Mouse (Mus musculus) forebrain, embryonic 12.5 days (tissue): ENCODE measurements around the gene Epn3. TPM values are rescaled to one million over a fixed set of nuclear protein-coding genes. Genes with fewer than 3 reads are reported as not detected.

ENCODE experiments used
- ATAC-seq: fragments of 200-750 bp; cut with Nextera tagmentation; 2 replicates; pipeline ENCODE4 v1.8.0; 2017; ENCODE audit warnings: moderate TSS enrichment; ENCODE audit not compliant: low FRiP score
- H3K27ac ChIP-seq: fragments of 300-500 bp; sonication (generic); 2 replicates; pipeline ENCODE4 v1.5.1; 2016; ENCODE audit warnings: mild to moderate bottlenecking
- H3K27me3 ChIP-seq: fragments of 300-500 bp; sonication (generic); 2 replicates; pipeline ENCODE4 v1.6.1; 2016; ENCODE audit warnings: mild to moderate bottlenecking
- H3K36me3 ChIP-seq: fragments of 300-500 bp; sonication (generic); replicated peaks from 2 replicates; pipeline ENCODE4 v1.6.1; 2016; ENCODE audit warnings: mild to moderate bottlenecking
- H3K4me1 ChIP-seq: fragments of 300-500 bp; sonication (generic); 2 replicates; pipeline ENCODE4 v1.6.1; 2016
- H3K4me2 ChIP-seq: fragments of 300-500 bp; sonication (generic); 2 replicates; pipeline ENCODE4 v1.6.1; 2016; ENCODE audit warnings: mild to moderate bottlenecking, moderate library complexity
- H3K4me3 ChIP-seq: fragments of 300-500 bp; sonication (generic); replicated peaks from 2 replicates; pipeline ENCODE4 v1.5.1; 2016; ENCODE audit warnings: mild to moderate bottlenecking
- H3K9ac ChIP-seq: fragments of 300-500 bp; sonication (generic); 2 replicates; pipeline ENCODE4 v1.6.1; 2016; ENCODE audit warnings: mild to moderate bottlenecking
- H3K9me3 ChIP-seq: fragments of 300-500 bp; sonication (generic); 2 replicates; pipeline ENCODE4 v1.6.1; 2016
- WGBS: fragments of 180-500 bp; shearing (Covaris S2); methylation state at CpG from one replicate; pipeline ENCODE4 v1.1.7; 2016; 5-methylcytosine and 5-hydroxymethylcytosine counted together
- polyA plus RNA-seq: library from polyadenylated mRNA; unstranded; fragments of >200 nt; fragmentation: Nextera tagmentation; extraction: Ambion mirVana; gene quantifications from 2 replicates; pipeline ENCODE4 v1.2.1, GENCODE M21; 2016

Gene Epn3
- polyA plus RNA-seq, 1 experiment from 2014 or later, result 0.52 TPM

DNA sequence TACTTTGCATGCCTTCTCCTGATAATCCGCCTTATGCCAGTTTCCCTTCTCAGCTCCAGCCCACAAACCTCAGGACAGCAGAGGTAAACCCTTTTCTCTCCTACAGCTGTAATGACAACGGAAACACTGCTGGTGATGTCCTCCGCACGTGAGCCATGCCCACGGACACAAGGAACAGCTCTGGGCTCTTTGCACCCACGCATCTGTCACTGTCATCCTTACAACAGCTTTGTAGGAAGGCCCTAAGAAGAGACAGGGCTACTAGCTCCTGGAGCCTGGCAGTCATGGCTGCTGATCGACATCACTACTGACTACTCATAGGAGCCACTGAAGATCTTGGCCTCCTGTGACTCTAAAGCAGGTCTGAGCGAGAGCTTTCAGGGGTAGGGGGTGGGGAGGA lies 33.4 kb upstream of the Epn3 start:
- no peaks in the 10 kb centered on the region for H3K9me3 ChIP-seq
- H3K4me2 ChIP-seq, result no peak overlapping the region
- H3K27ac ChIP-seq, result no peak overlapping the region
- no peak overlapping the region for H3K9ac ChIP-seq
- 84% methylated on average over 8 of the region's 8 CpGs for WGBS
- H3K36me3 ChIP-seq, result no peaks in the 10 kb centered on the region
- H3K27me3 ChIP-seq, result no peaks in the 10 kb centered on the region
- H3K4me1 ChIP-seq, result no peaks in the 10 kb centered on the region
- no peak overlapping the region for H3K4me3 ChIP-seq
- no peak for ATAC-seq

DNA sequence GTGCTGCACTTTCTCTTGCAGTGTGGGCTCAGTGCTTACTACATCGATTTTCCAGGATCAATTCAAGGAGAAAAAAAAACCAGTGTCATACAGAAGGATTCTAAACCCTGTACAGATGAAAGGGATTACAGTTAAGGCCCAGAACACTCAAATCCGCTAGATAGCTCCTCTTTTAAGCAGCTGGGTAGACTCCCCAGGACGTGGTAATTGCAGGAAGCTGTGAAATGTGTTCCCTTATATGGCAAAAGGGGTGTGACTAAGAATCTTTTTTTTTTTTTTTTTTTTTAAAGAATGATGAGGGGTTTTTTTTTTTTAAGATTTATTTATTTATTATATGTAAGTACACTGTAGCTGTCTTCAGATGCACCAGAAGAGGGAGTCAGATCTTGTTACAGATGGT lies 29.1 kb upstream of the Epn3 start:
- no peaks in the 10 kb centered on the region for H3K9me3 ChIP-seq
- H3K27ac ChIP-seq, result no peak overlapping the region
- H3K4me3 ChIP-seq, result no peak overlapping the region
- ATAC-seq, result no peak
- no peak overlapping the region for H3K9ac ChIP-seq
- no peaks in the 10 kb centered on the region for H3K36me3 ChIP-seq
- peaks cover 10% of the 10 kb centered on the region; the same call in 1 of the 2 replicates for H3K4me1 ChIP-seq
- H3K27me3 ChIP-seq, result no peaks in the 10 kb centered on the region
- 48% methylated on average over 3 of the region's 3 CpGs for WGBS
- H3K4me2 ChIP-seq, result no peak overlapping the region

DNA sequence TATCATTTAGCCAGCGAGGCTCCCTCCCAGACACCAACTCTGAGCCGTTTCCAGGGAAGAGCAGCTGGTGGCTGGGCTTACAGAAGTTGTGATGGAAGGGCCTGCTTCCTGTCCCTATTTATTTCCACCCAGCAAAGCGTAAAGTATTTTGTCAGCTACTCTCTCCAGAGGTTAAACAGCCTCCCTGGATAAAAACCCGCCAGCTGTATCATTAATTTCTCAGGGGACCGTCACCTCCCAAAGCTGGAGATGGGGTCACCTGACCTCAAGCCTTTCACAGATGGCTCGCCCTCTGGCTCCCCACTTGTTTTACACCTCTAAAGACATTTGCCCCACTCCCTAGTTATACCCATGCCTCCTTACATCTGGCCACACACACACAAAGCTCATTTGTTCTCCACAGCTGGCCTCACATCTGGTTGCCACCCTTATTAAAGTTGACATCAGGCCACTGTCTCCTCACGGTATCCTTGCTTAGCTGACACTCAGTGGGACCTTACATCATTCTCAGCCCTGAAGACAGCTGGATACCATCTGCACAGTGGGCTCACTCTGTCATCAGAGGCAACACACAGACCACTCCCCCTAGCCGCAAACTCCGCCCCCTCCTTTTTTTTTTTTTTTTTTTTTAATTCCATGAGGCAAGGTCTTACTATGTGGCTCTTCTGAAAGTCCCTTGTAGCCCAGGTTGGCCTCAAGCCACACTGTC lies 26.6 kb upstream of the Epn3 start:
- no peaks in the 10 kb centered on the region for H3K36me3 ChIP-seq
- ATAC-seq, result no peak
- peaks cover 9% of the 10 kb centered on the region; the same call in 1 of the 2 replicates for H3K27me3 ChIP-seq
- peaks cover 14% of the 10 kb centered on the region for H3K4me1 ChIP-seq
- no peaks in the 10 kb centered on the region for H3K9me3 ChIP-seq
- WGBS, result 64% methylated on average over 9 of the region's 9 CpGs
- no peak overlapping the region for H3K4me2 ChIP-seq
- no peak overlapping the region for H3K9ac ChIP-seq
- H3K27ac ChIP-seq, result 0 out of 2 replicates have a peak overlapping the region, but pooled peaks have one; percentile 36
- no peak overlapping the region for H3K4me3 ChIP-seq

DNA sequence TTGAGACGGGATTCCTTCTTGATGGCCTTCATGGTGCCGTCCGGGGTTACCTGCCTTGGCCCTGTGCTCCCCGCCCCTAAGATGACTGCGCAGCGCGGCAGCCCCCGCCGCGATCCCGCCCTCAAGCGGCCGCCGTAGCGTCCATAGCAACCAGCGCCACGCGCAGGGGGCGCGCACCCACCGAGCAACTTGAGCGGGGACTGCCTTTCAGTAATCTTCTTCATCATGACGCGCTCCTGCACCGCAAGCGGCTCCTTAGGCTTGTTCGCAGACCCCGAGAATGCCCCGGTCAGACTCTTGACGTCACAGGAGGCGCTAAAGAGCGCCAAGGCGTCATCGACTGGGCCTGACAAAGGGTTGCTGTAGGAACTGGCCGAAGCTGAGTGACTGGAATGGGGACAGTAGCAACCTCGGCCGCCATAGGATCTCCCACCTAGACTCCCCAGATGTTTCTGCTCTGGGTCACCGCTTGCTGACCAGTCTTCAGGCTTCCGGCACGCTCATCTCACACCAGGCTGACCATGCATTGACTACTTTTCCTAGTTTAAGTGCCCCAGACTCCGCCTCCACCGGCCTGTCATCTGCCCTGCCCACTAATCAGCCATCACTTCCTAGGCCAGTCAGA lies 21.6 kb upstream of the Epn3 start, which contains the start of gene Mycbpap:
TSS of gene Mycbpap (minus strand) at position 524 of the 625 bp plus-strand sequence.
- peak within 1 kb of the TSS; percentile 71 for H3K9ac ChIP-seq
- ATAC-seq, result peak; percentile 75
- 1% methylated on average over 42 of the region's 42 CpGs for WGBS

DNA sequence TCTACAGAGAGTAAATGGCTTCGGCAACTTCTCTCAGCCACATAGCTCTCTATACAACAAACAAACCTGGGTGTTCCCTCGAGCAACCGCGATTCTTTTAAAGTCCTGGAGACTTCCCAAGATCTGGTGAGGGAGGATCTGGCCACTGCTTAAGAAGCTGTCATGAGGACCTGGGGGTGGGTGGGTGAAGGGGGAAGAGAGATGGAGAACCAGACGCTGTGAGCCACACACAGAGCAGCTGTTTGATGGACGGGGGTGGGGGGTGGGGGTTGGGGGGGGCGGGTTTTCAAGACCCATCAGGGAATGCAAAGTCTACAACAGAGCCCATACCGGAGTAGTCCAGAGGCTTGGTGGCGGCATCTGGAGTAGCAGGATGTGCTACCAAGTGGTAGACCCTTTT lies 13.7 kb upstream of the Epn3 start:
- H3K4me3 ChIP-seq, result no peak overlapping the region
- no peak overlapping the region for H3K9ac ChIP-seq
- no peak for ATAC-seq
- 76% methylated on average over 9 of the region's 9 CpGs for WGBS
- no peaks in the 10 kb centered on the region for H3K27me3 ChIP-seq
- no peaks in the 10 kb centered on the region for H3K36me3 ChIP-seq
- no peaks in the 10 kb centered on the region for H3K9me3 ChIP-seq
- no peak overlapping the region for H3K4me2 ChIP-seq
- H3K27ac ChIP-seq, result no peak overlapping the region
- no peaks in the 10 kb centered on the region for H3K4me1 ChIP-seq

More for the DNA sequence above, 21.6 kb upstream of the Epn3 start, which contains the start of gene Mycbpap:
- Histone ChIP-seq H3K4me1 (peaks cover 18% of the 10 kb centered on the region), H3K4me3 (peak within 1 kb of the TSS; percentile 59), H3K36me3 (no peaks in the 10 kb centered on the region), H3K27me3 (peaks cover 9% of the 10 kb centered on the region; the same call in 1 of the 2 replicates), H3K4me2 (peak within 1 kb of the TSS; percentile 92), H3K9me3 (no peaks in the 10 kb centered on the region), H3K27ac (no peak within 1 kb of the TSS)

DNA sequence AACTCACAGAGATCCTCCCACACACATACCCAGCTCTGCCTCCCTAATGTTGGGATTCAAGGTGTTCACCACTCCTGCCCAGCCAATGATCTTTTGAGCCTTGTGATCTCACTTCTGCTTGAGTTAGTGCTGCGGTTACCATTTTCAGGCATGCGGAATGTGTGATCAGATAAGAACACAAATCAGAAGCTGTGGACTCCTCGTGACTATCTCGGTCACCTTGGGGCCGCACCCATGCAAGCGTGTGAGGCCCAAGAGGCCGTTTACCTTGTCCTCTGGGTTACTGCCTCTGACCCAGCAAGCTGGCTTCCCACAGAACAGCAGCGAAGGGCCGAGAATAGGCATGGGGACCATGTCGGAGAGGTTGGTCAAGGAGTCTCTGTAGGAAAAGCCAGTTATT lies 9.2 kb upstream of the Epn3 start:
- Histone ChIP-seq H3K4me1 (no peaks in the 10 kb centered on the region), H3K27ac (no peak overlapping the region), H3K27me3 (no peaks in the 10 kb centered on the region), H3K4me2 (no peak overlapping the region), H3K4me3 (no peak overlapping the region), H3K36me3 (no peaks in the 10 kb centered on the region), H3K9ac (no peak overlapping the region), H3K9me3 (no peaks in the 10 kb centered on the region)
- no peak for ATAC-seq
- WGBS, result 92% methylated on average over 10 of the region's 10 CpGs

DNA sequence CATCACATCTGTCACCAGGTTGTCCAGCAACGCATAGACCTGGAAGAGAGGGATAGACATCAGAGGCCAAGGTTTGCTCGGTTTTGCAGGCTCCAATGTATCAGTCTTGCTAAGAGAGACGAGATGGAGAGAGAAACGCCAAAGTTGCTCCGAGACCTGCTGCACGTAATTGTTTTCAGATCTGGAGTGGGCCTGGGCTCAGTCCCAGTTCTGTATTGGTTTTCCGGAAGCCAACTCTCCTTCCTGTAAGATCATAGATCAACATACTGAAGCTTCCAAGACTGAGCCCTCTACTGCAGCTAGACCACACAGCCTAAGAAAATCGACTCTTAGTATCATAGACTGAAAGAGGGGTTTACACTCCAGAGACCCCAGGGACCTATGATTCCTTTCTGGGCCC lies 1.7 kb upstream of the Epn3 start:
- H3K9ac ChIP-seq, result no peak overlapping the region
- H3K36me3 ChIP-seq, result no peaks in the 10 kb centered on the region
- ATAC-seq, result no peak
- H3K4me2 ChIP-seq, result no peak overlapping the region
- no peak overlapping the region for H3K27ac ChIP-seq
- H3K9me3 ChIP-seq, result no peaks in the 10 kb centered on the region
- peaks cover 51% of the 10 kb centered on the region for H3K27me3 ChIP-seq
- peaks cover 26% of the 10 kb centered on the region for H3K4me1 ChIP-seq
- 88% methylated on average over 8 of the region's 8 CpGs for WGBS
- H3K4me3 ChIP-seq, result no peak overlapping the region

DNA sequence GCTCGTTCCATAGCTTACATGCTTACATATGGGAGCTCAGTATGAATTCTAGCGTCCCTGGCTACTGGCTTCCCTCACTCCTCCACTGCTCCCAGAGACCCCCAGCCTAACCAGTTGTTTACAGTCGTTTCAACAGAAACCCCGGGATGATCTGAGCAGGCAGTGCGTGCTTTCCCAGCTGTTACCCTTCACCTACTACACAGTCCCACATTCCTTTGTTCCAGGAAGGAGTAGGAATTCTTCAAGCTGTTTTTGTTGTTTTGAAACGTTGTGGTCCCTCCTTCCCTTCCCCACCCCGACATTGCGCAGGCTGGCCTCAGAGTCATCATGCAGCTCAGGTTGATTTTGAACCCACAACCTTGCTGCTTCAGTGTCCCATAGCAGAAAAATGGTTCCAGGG lies 588 bp upstream of the Epn3 start:
- Histone ChIP-seq H3K4me1 (peaks cover 26% of the 10 kb centered on the region), H3K4me3 (no peak overlapping the region), H3K9me3 (no peaks in the 10 kb centered on the region), H3K9ac (no peak overlapping the region), H3K36me3 (no peaks in the 10 kb centered on the region), H3K27me3 (peaks cover 52% of the 10 kb centered on the region), H3K4me2 (peak overlapping the region; percentile 54; the same call in 1 of the 2 replicates), H3K27ac (no peak overlapping the region)
- no peak for ATAC-seq
- WGBS, result 30% methylated on average over 8 of the region's 8 CpGs

DNA sequence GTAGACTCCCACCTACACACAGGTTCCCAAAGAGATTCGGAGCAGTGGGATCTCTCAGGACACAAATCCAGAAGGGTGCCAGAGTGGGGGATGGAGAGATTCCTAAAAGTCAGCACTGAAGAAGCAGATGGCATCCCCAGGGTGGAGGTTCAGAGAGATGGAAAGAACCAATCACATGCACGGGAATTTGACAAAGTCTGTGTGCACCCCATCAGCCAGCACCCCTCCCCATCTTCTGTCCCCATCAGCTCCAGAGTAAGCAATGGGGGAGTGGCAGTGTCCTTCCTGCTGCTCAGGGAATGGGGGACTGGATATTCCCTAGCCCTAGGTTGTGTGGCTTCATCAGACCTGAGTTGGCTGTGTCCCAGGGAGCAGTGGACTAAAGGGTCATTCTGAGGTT lies 739 bp downstream of the Epn3 start:
- Histone ChIP-seq H3K4me3 (peak overlapping the region; percentile 26; the same call in 1 of the 2 replicates), H3K27ac (no peak overlapping the region), H3K4me2 (peak overlapping the region; percentile 54), H3K27me3 (peaks cover 60% of the 10 kb centered on the region), H3K9ac (peak overlapping the region; percentile 36; the same call in 1 of the 2 replicates), H3K9me3 (no peaks in the 10 kb centered on the region), H3K4me1 (peaks cover 26% of the 10 kb centered on the region), H3K36me3 (no peaks in the 10 kb centered on the region)
- 10% methylated on average over 2 of the region's 2 CpGs for WGBS
- ATAC-seq, result 0 out of 2 replicates have a peak, but pooled peaks have one; percentile 41

DNA sequence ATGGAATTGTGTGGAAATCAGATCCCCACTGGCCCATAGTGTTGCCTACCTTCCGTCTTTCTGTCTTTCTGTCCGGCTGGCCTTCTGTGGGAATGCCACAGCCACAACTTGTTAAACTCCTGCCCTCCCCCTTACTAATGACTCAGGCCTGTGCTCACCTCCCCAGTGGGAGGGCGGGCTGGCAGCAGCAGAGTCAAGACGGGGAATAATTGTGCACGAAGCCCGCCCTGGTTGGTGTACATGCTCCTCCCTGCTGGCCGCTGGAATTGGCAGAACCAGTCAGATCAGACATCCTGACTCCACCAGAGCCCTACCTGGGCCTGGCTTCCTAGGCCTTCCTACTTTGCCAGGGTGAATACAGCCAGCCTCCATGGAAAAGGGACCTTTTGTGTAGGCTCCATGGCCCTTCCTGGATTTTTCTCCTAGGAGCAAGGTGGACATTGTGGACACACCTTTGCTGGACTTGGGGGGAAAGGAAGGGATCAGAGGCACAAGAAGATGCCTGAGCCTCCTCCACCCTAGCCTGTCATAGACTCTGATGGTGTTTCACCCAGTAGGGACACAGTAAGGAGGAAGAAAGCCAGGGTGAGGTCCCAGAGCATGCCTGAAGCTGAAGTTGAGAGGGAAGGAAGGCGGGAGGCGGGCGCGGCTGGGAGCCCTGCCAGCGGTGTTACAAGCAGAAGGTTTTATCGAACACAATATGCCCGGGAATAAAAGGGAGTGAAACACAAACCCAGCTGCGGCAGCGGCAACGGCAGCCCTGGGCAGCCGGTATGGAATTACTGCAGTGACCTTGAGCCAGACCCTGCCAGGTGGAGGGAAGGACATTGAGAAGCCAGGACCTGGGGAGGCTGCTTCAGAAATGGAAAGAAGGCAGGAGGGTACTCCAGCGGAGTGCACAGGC lies 1.4 kb downstream of the Epn3 start:
- ATAC-seq, result 0 out of 2 replicates have a peak, but pooled peaks have one; percentile 20
- Histone ChIP-seq H3K4me3 (no peak overlapping the region), H3K27me3 (peaks cover 66% of the 10 kb centered on the region), H3K36me3 (no peaks in the 10 kb centered on the region), H3K9ac (peak overlapping the region; percentile 36; the same call in 1 of the 2 replicates), H3K4me2 (peak overlapping the region; percentile 54), H3K27ac (no peak overlapping the region), H3K4me1 (peaks cover 26% of the 10 kb centered on the region), H3K9me3 (no peaks in the 10 kb centered on the region)
- WGBS, result 18% methylated on average over 19 of the region's 19 CpGs

DNA sequence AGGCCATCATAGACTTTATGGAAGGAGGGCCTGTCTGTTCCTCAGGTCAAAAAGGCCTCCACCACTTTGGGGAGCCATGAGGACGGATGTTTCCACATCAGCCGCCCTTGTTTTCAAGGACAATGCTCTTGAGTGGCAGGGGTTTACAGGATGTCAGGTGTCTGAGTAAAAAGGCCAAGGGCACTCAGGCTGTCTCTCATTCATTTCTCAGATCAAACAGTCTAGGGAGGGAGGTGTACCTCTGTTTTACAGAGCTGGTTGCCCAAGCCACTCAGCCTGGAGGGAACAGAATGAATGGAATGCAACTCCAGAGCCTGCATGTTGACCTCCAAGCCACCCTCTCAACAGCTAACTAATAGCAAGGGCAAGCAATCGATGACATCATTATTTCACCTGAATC lies 4.4 kb downstream of the Epn3 start:
- WGBS, result 80% methylated on average over 3 of the region's 3 CpGs
- Histone ChIP-seq H3K9me3 (no peaks in the 10 kb centered on the region), H3K36me3 (no peaks in the 10 kb centered on the region), H3K9ac (no peak overlapping the region), H3K4me1 (peaks cover 42% of the 10 kb centered on the region), H3K27ac (no peak overlapping the region), H3K4me2 (no peak overlapping the region), H3K4me3 (no peak overlapping the region), H3K27me3 (peaks cover 69% of the 10 kb centered on the region)
- ATAC-seq, result no peak

DNA sequence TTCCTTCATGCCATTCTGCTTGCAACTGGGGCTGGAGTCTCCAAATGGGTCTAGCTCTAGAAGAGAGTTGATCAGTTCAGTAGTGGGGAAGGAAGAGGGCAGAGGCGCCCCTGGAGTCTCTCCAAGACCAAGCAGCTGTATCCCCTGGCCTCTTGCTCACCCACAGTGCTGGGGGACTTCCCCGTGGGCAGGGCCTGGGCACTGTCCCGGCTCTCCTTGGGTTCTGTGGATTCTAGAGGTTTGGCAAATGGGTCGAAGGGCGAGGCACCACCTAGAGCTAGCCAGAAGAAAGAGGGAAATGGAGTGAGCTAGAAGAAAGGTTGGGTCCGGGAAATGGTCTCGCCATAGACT lies 8.1 kb downstream of the Epn3 start:
- peaks cover 22% of the 10 kb centered on the region for H3K4me1 ChIP-seq
- no peak for ATAC-seq
- no peak overlapping the region for H3K4me3 ChIP-seq
- H3K9ac ChIP-seq, result no peak overlapping the region
- H3K4me2 ChIP-seq, result peak overlapping the region; percentile 75
- 67% methylated on average over 7 of the region's 7 CpGs for WGBS
- H3K36me3 ChIP-seq, result no peaks in the 10 kb centered on the region
- peaks cover 63% of the 10 kb centered on the region for H3K27me3 ChIP-seq
- H3K27ac ChIP-seq, result no peak overlapping the region
- no peaks in the 10 kb centered on the region for H3K9me3 ChIP-seq
